ENCODE assay signal across 8 mouse cellular contexts in genomic region chr12:102757055-102757688, GRCm38 (mm10). TPM values are rescaled to one million over a fixed set of nuclear protein-coding genes. Genes with fewer than 3 reads are reported as not detected.
DNase-seq lines count a peak whose midpoint lies in the region; ATAC-seq and TF ChIP-seq lines count a peak whose summit lies in the region.

No protein-coding gene starts in this region.

- H3K4me3 ChIP-seq in gastrocnemius, adult 2 months, result peak overlapping the region; percentile 98
- peak overlapping the region; percentile 86 for H3K4me3 ChIP-seq in G1E (ENCODE audit: low read depth, low read length)
- peak overlapping the region; percentile 70 for H3K4me3 ChIP-seq in forebrain, embryonic 12.5 days (replicated peaks)
- H3K4me3 ChIP-seq in limb, embryonic 12.5 days (replicated peaks), result peak overlapping the region; percentile 79
- peak overlapping the region; percentile 93 for H3K4me3 ChIP-seq in neural tube, embryonic 15.5 days (replicated peaks)

- H3K9me3 ChIP-seq in G1E (replicated peaks), result no peaks in the 10 kb centered on the region
- H3K9me3 ChIP-seq in forebrain, embryonic 12.5 days, result no peaks in the 10 kb centered on the region
- H3K9me3 ChIP-seq in limb, embryonic 12.5 days, result no peaks in the 10 kb centered on the region
- H3K9me3 ChIP-seq in neural tube, embryonic 15.5 days (replicated peaks), result no peaks in the 10 kb centered on the region

- no peak for TF ChIP-seq CTCF in gastrocnemius, adult 2 months (IDR thresholded peaks at IDR 0.05)
- no peak for TF ChIP-seq CTCF in G1E (IDR thresholded peaks at IDR 0.05; ENCODE audit: low read depth, low read length)

- peak overlapping the region; percentile 93 for H3K27ac ChIP-seq in gastrocnemius, adult 2 months
- peak overlapping the region; percentile 93 for H3K27ac ChIP-seq in forebrain, embryonic 12.5 days
- peak overlapping the region; percentile 91 for H3K27ac ChIP-seq in limb, embryonic 12.5 days
- peak overlapping the region; percentile 90 for H3K27ac ChIP-seq in neural tube, embryonic 15.5 days (replicated peaks)

- peak overlapping the region; percentile 82 for H3K9ac ChIP-seq in forebrain, embryonic 12.5 days
- peak overlapping the region; percentile 76 for H3K9ac ChIP-seq in limb, embryonic 12.5 days (replicated peaks)
- H3K9ac ChIP-seq in neural tube, embryonic 15.5 days (replicated peaks), result peak overlapping the region; percentile 61

- peaks cover 49% of the 10 kb centered on the region for H3K36me3 ChIP-seq in G1E (replicated peaks)
- H3K36me3 ChIP-seq in forebrain, embryonic 12.5 days (replicated peaks), result peaks cover 10% of the 10 kb centered on the region; the same call in 1 of the 2 replicates
- peaks cover 18% of the 10 kb centered on the region for H3K36me3 ChIP-seq in limb, embryonic 12.5 days
- no peaks in the 10 kb centered on the region for H3K36me3 ChIP-seq in neural tube, embryonic 15.5 days

- WGBS in forebrain, embryonic 12.5 days, result 2% methylated on average over 46 of the region's 46 CpGs
- WGBS in limb, embryonic 12.5 days, result 2% methylated on average over 46 of the region's 46 CpGs
- 1% methylated on average over 46 of the region's 46 CpGs for WGBS in neural tube, embryonic 15.5 days

- no peak for ATAC-seq in G1E (ENCODE audit: extremely low read depth, insufficient number of reproducible peaks, low FRiP score, poor library complexity, severe bottlenecking)
- peak; percentile 87 for ATAC-seq in forebrain, embryonic 12.5 days (ENCODE audit: low FRiP score)
- ATAC-seq in limb, embryonic 12.5 days (ENCODE audit: insufficient number of reproducible peaks, insufficient read depth, low FRiP score, low TSS enrichment, low read depth), result peak; percentile 77
- ATAC-seq in neural tube, embryonic 15.5 days (ENCODE audit: low FRiP score), result peak; percentile 87

- DNase-seq in gastrocnemius, adult 2 months, result no peak
- DNase-seq in gastrocnemius, postnatal 25 days, result no peak
- DNase-seq in G1E (ENCODE audit: low spot score) (peak; percentile 22), adipocyte (ENCODE audit: low spot score) (no peak)
- DNase-seq in ovary, adult 18-20 months (ENCODE audit: low spot score), result no peak

- H3K4me1 ChIP-seq in G1E (ENCODE audit: insufficient read depth, low read depth, low read length), result peaks cover 40% of the 10 kb centered on the region
- peaks cover 21% of the 10 kb centered on the region for H3K4me1 ChIP-seq in forebrain, embryonic 12.5 days
- H3K4me1 ChIP-seq in limb, embryonic 12.5 days (replicated peaks), result peaks cover 20% of the 10 kb centered on the region
- peaks cover 28% of the 10 kb centered on the region for H3K4me1 ChIP-seq in neural tube, embryonic 15.5 days

- intact Hi-C loops in gastrocnemius, adult 2 months (cut with DNase I), result loop anchor here (5.0 kb wide), 1 partner anchor 120 kb away; the partner anchor contains the start of gene Btbd7

- peak overlapping the region; percentile 64 for H3K4me2 ChIP-seq in forebrain, embryonic 12.5 days
- peak overlapping the region; percentile 86 for H3K4me2 ChIP-seq in limb, embryonic 12.5 days
- peak overlapping the region; percentile 70 for H3K4me2 ChIP-seq in neural tube, embryonic 15.5 days

- H3K27me3 ChIP-seq in G1E (ENCODE audit: insufficient read depth, low read length), result no peaks in the 10 kb centered on the region
- H3K27me3 ChIP-seq in forebrain, embryonic 12.5 days, result no peaks in the 10 kb centered on the region
- H3K27me3 ChIP-seq in limb, embryonic 12.5 days, result no peaks in the 10 kb centered on the region
- H3K27me3 ChIP-seq in neural tube, embryonic 15.5 days (replicated peaks), result no peaks in the 10 kb centered on the region

RNA-seq across cellular contexts. Expression of gene Gm28051, which starts 0.4 kb away (rescaled TPM):
- not detected for total RNA-seq in gastrocnemius, adult 2 months (2021)
- total RNA-seq in gastrocnemius, postnatal 25 days (2021), result not detected
- total RNA-seq in G1E (2014; fragmentation: Nextera tagmentation) (not detected in 2 replicates), G1E (2017) (0.87 TPM in 1 of 2 replicates, not detected in the other)
- polyA plus RNA-seq in G1E (2012), result 6.0 and 9.1 TPM in 2 replicates
- not detected in 2 replicates for polyA plus RNA-seq in forebrain, embryonic 12.5 days (2016; fragmentation: Nextera tagmentation; extraction: Ambion mirVana)
- polyA plus RNA-seq in limb, embryonic 12.5 days (2016; fragmentation: Nextera tagmentation; extraction: Ambion mirVana), result not detected in 2 replicates
- not detected in 2 replicates for polyA plus RNA-seq in neural tube, embryonic 15.5 days (2015; fragmentation: Nextera tagmentation; extraction: Ambion mirVana)

RNA-seq across cellular contexts. Expression of gene Gon7, which starts 0.4 kb away (rescaled TPM):
- 10 to 100 TPM in 1 of 2 experiments, 1 to 10 TPM in 1; 7.7 to 11.3 TPM for total RNA-seq in gastrocnemius, adult 2 months (2021)
- 10 to 100 TPM in 1 of 2 experiments, 1 to 10 TPM in 1; 6.5 to 10.1 TPM for total RNA-seq in gastrocnemius, postnatal 25 days (2021)
- total RNA-seq in G1E (2014; fragmentation: Nextera tagmentation), result 35.2 and 41.2 TPM in 2 replicates
- 60.8 and 61.5 TPM in 2 replicates for total RNA-seq in G1E (2017)
- polyA plus RNA-seq in G1E (2012), result 19.4 and 22.7 TPM in 2 replicates
- 48.4 and 49.3 TPM in 2 replicates for polyA plus RNA-seq in forebrain, embryonic 12.5 days (2016; fragmentation: Nextera tagmentation; extraction: Ambion mirVana)
- polyA plus RNA-seq in limb, embryonic 12.5 days (2016; fragmentation: Nextera tagmentation; extraction: Ambion mirVana), result 39.9 and 46.3 TPM in 2 replicates
- polyA plus RNA-seq in neural tube, embryonic 15.5 days (2015; fragmentation: Nextera tagmentation; extraction: Ambion mirVana), result 47.4 and 47.9 TPM in 2 replicates

RNA-seq across cellular contexts. Expression of gene Ubr7, which starts 0.6 kb away (rescaled TPM):
- 10 to 100 TPM; 14.1 to 15.6 TPM for total RNA-seq in gastrocnemius, adult 2 months (2021)
- 10 to 100 TPM; 12.8 to 13.1 TPM for total RNA-seq in gastrocnemius, postnatal 25 days (2021)
- total RNA-seq in G1E (2014; fragmentation: Nextera tagmentation) (71.7 and 76.6 TPM in 2 replicates), G1E (2017) (149 and 165 TPM in 2 replicates)
- polyA plus RNA-seq in G1E (2012), result 51.1 and 53.8 TPM in 2 replicates
- 59.2 and 61.7 TPM in 2 replicates for polyA plus RNA-seq in forebrain, embryonic 12.5 days (2016; fragmentation: Nextera tagmentation; extraction: Ambion mirVana)
- polyA plus RNA-seq in limb, embryonic 12.5 days (2016; fragmentation: Nextera tagmentation; extraction: Ambion mirVana), result 46.7 and 47.7 TPM in 2 replicates
- polyA plus RNA-seq in neural tube, embryonic 15.5 days (2015; fragmentation: Nextera tagmentation; extraction: Ambion mirVana), result 35.3 and 36.5 TPM in 2 replicates

RNA-seq across cellular contexts. Expression of gene Gm20604, which starts 1.3 kb away (rescaled TPM):
- 1 to 10 TPM; 1.9 to 3.7 TPM for total RNA-seq in gastrocnemius, adult 2 months (2021)
- 1 to 10 TPM; 2.6 to 3.3 TPM for total RNA-seq in gastrocnemius, postnatal 25 days (2021)
- total RNA-seq in G1E (2014; fragmentation: Nextera tagmentation) (17.5 and 17.6 TPM in 2 replicates), G1E (2017) (13.9 TPM in 2 replicates)
- polyA plus RNA-seq in G1E (2012), result 3.9 and 4.4 TPM in 2 replicates
- polyA plus RNA-seq in forebrain, embryonic 12.5 days (2016; fragmentation: Nextera tagmentation; extraction: Ambion mirVana), result 31.5 and 32.4 TPM in 2 replicates
- polyA plus RNA-seq in limb, embryonic 12.5 days (2016; fragmentation: Nextera tagmentation; extraction: Ambion mirVana), result 29.9 and 34.0 TPM in 2 replicates
- 48.6 TPM in 2 replicates for polyA plus RNA-seq in neural tube, embryonic 15.5 days (2015; fragmentation: Nextera tagmentation; extraction: Ambion mirVana)

RNA-seq across cellular contexts. Expression of gene Tmem251, which starts 13.6 kb away (rescaled TPM):
- 1 to 10 TPM; 2.3 to 3.5 TPM for total RNA-seq in gastrocnemius, adult 2 months (2021)
- 1 to 10 TPM; 1.8 to 2.9 TPM for total RNA-seq in gastrocnemius, postnatal 25 days (2021)
- 5.1 and 8.8 TPM in 2 replicates for total RNA-seq in G1E (2014; fragmentation: Nextera tagmentation)
- 22.6 TPM in 2 replicates for total RNA-seq in G1E (2017)
- polyA plus RNA-seq in G1E (2012), result 2.3 and 3.2 TPM in 2 replicates
- polyA plus RNA-seq in forebrain, embryonic 12.5 days (2016; fragmentation: Nextera tagmentation; extraction: Ambion mirVana), result 12.0 and 12.4 TPM in 2 replicates
- 11.1 and 11.5 TPM in 2 replicates for polyA plus RNA-seq in limb, embryonic 12.5 days (2016; fragmentation: Nextera tagmentation; extraction: Ambion mirVana)
- 11.7 and 11.9 TPM in 2 replicates for polyA plus RNA-seq in neural tube, embryonic 15.5 days (2015; fragmentation: Nextera tagmentation; extraction: Ambion mirVana)
